Mouse (Mus musculus): ENCODE measurements around the gene Rsc1a1. TPM values are rescaled to one million over a fixed set of nuclear protein-coding genes. Genes with fewer than 3 reads are reported as not detected.

Gene Rsc1a1
- polyA plus RNA-seq, 1 experiment from 2014 or later: not detected

- Histone ChIP-seq H3K4me2 (peak within 1 kb of the TSS; percentile 85), H3K9ac (peak within 1 kb of the TSS; percentile 92), H3K4me3 (peak within 1 kb of the TSS; percentile 62), H3K36me3 (peaks cover 17% of the 10 kb centered on the region), H3K27me3 (no peaks in the 10 kb centered on the region), H3K4me1 (replicated peaks) (peaks cover 22% of the 10 kb centered on the region), H3K27ac (peak within 1 kb of the TSS; percentile 81), H3K9me3 (replicated peaks) (no peaks in the 10 kb centered on the region)
- WGBS: 48% methylated on average over 8 of the region's 8 CpGs
- ATAC-seq (replicated peaks; ENCODE audit: insufficient number of reproducible peaks, insufficient read depth, low FRiP score, low read depth): no peak
These were observed 20.6 kb downstream of the Rsc1a1 start, which contains the start of gene Plekhm2 for GRCm38 (mm10) chr4:141664799-141665198. Gene Plekhm2, minus strand, starts transcription at chr4:141664899.

- ATAC-seq (replicated peaks; ENCODE audit: insufficient number of reproducible peaks, insufficient read depth, low FRiP score, low read depth): peak; percentile 90
- H3K4me1 ChIP-seq (replicated peaks): peaks cover 23% of the 10 kb centered on the region
- WGBS: 1% methylated on average over 55 of the region's 60 CpGs
- H3K36me3 ChIP-seq: peaks cover 20% of the 10 kb centered on the region
- H3K9me3 ChIP-seq (replicated peaks): no peaks in the 10 kb centered on the region
- H3K4me3 ChIP-seq: peak overlapping the region; percentile 62
- H3K9ac ChIP-seq: peak overlapping the region; percentile 92
- H3K4me2 ChIP-seq: peak overlapping the region; percentile 85
- peak overlapping the region; percentile 81 for H3K27ac ChIP-seq
- no peaks in the 10 kb centered on the region for H3K27me3 ChIP-seq
These were observed 21.2 kb downstream of the Rsc1a1 start for GRCm38 (mm10) chr4:141664011-141664745.

- peak; percentile 38 for ATAC-seq (replicated peaks; ENCODE audit: insufficient number of reproducible peaks, insufficient read depth, low FRiP score, low read depth)
- Histone ChIP-seq H3K36me3 (peaks cover 20% of the 10 kb centered on the region), H3K9ac (peak overlapping the region; percentile 92), H3K4me1 (replicated peaks) (peaks cover 30% of the 10 kb centered on the region), H3K9me3 (replicated peaks) (no peaks in the 10 kb centered on the region), H3K4me2 (peak overlapping the region; percentile 85), H3K27me3 (no peaks in the 10 kb centered on the region), H3K27ac (peak overlapping the region; percentile 81), H3K4me3 (peak overlapping the region; percentile 62)
- WGBS: 3% methylated on average over 45 of the region's 47 CpGs
These were observed 22.1 kb downstream of the Rsc1a1 start for GRCm38 (mm10) chr4:141663122-141663931.

- Histone ChIP-seq H3K4me3 (no peak overlapping the region), H3K9me3 (replicated peaks) (no peaks in the 10 kb centered on the region), H3K4me1 (replicated peaks) (peaks cover 46% of the 10 kb centered on the region), H3K27ac (no peak overlapping the region), H3K27me3 (no peaks in the 10 kb centered on the region), H3K36me3 (peaks cover 28% of the 10 kb centered on the region), H3K4me2 (no peak overlapping the region), H3K9ac (no peak overlapping the region)
- no peak for ATAC-seq (replicated peaks; ENCODE audit: insufficient number of reproducible peaks, insufficient read depth, low FRiP score, low read depth)
- WGBS: 89% methylated on average over 11 of the region's 11 CpGs
These were observed 24.5 kb downstream of the Rsc1a1 start for GRCm38 (mm10) chr4:141660884-141661283.

- no peaks in the 10 kb centered on the region for H3K9me3 ChIP-seq (replicated peaks)
- H3K27ac ChIP-seq: no peak overlapping the region
- no peak overlapping the region for H3K4me2 ChIP-seq
- H3K36me3 ChIP-seq: peaks cover 28% of the 10 kb centered on the region
- no peak overlapping the region for H3K4me3 ChIP-seq
- no peak for ATAC-seq (replicated peaks; ENCODE audit: insufficient number of reproducible peaks, insufficient read depth, low FRiP score, low read depth)
- no peaks in the 10 kb centered on the region for H3K27me3 ChIP-seq
- peaks cover 44% of the 10 kb centered on the region for H3K4me1 ChIP-seq (replicated peaks)
- WGBS: 70% methylated on average over 4 of the region's 4 CpGs
- no peak overlapping the region for H3K9ac ChIP-seq
These were observed 25.7 kb downstream of the Rsc1a1 start for GRCm38 (mm10) chr4:141659739-141660138.

- Histone ChIP-seq H3K4me3 (no peak overlapping the region), H3K36me3 (peaks cover 29% of the 10 kb centered on the region), H3K27ac (no peak overlapping the region), H3K9me3 (replicated peaks) (no peaks in the 10 kb centered on the region), H3K9ac (no peak overlapping the region), H3K4me1 (replicated peaks) (peaks cover 46% of the 10 kb centered on the region), H3K4me2 (no peak overlapping the region), H3K27me3 (no peaks in the 10 kb centered on the region)
- no peak for ATAC-seq (replicated peaks; ENCODE audit: insufficient number of reproducible peaks, insufficient read depth, low FRiP score, low read depth)
- 87% methylated on average over 6 of the region's 6 CpGs for WGBS
These were observed 26.4 kb downstream of the Rsc1a1 start for GRCm38 (mm10) chr4:141658846-141659484.

GRCm38 (mm10) chr4:141656932-141657331 lies 28.5 kb downstream of the Rsc1a1 start:
- H3K4me3 ChIP-seq: no peak overlapping the region
- no peak overlapping the region for H3K9ac ChIP-seq
- 0 out of 2 replicates have a peak overlapping the region, but pooled peaks have one; percentile 9 for H3K27ac ChIP-seq
- H3K4me1 ChIP-seq (replicated peaks): peaks cover 42% of the 10 kb centered on the region
- H3K27me3 ChIP-seq: no peaks in the 10 kb centered on the region
- H3K4me2 ChIP-seq: no peak overlapping the region
- WGBS: 72% methylated on average over 8 of the region's 8 CpGs
- H3K9me3 ChIP-seq (replicated peaks): no peaks in the 10 kb centered on the region
- ATAC-seq (replicated peaks; ENCODE audit: insufficient number of reproducible peaks, insufficient read depth, low FRiP score, low read depth): no peak
- peaks cover 32% of the 10 kb centered on the region for H3K36me3 ChIP-seq

- H3K4me1 ChIP-seq (replicated peaks): peaks cover 41% of the 10 kb centered on the region
These were observed 29.3 kb downstream of the Rsc1a1 start for GRCm38 (mm10) chr4:141655908-141656608.

GRCm38 (mm10) chr4:141654509-141654908 lies 30.9 kb downstream of the Rsc1a1 start:
- ATAC-seq (replicated peaks; ENCODE audit: insufficient number of reproducible peaks, insufficient read depth, low FRiP score, low read depth): no peak
- Histone ChIP-seq H3K27me3 (no peaks in the 10 kb centered on the region), H3K27ac (no peak overlapping the region), H3K4me1 (replicated peaks) (peaks cover 40% of the 10 kb centered on the region), H3K4me2 (no peak overlapping the region), H3K4me3 (no peak overlapping the region), H3K36me3 (peaks cover 12% of the 10 kb centered on the region; the same call in 1 of the 2 replicates), H3K9me3 (replicated peaks) (no peaks in the 10 kb centered on the region), H3K9ac (no peak overlapping the region)
- 71% methylated on average over 6 of the region's 6 CpGs for WGBS

More at GRCm38 (mm10) chr4:141655908-141656608, 29.3 kb downstream of the Rsc1a1 start:
- Histone ChIP-seq H3K27me3 (no peaks in the 10 kb centered on the region), H3K9me3 (replicated peaks) (no peaks in the 10 kb centered on the region), H3K9ac (no peak overlapping the region), H3K27ac (peak overlapping the region; percentile 57), H3K36me3 (peaks cover 27% of the 10 kb centered on the region), H3K4me2 (no peak overlapping the region), H3K4me3 (no peak overlapping the region)
- WGBS: 64% methylated on average over 12 of the region's 12 CpGs
- no peak for ATAC-seq (replicated peaks; ENCODE audit: insufficient number of reproducible peaks, insufficient read depth, low FRiP score, low read depth)

- Histone ChIP-seq H3K27ac (no peak overlapping the region), H3K36me3 (peaks cover 13% of the 10 kb centered on the region; the same call in 1 of the 2 replicates)
- ATAC-seq (replicated peaks; ENCODE audit: insufficient number of reproducible peaks, insufficient read depth, low FRiP score, low read depth): no peak
These were observed 31.6 kb downstream of the Rsc1a1 start for GRCm38 (mm10) chr4:141653813-141654212.

More at GRCm38 (mm10) chr4:141653813-141654212, 31.6 kb downstream of the Rsc1a1 start:
- Histone ChIP-seq H3K9ac (no peak overlapping the region), H3K4me2 (no peak overlapping the region), H3K4me1 (replicated peaks) (peaks cover 46% of the 10 kb centered on the region), H3K9me3 (replicated peaks) (no peaks in the 10 kb centered on the region), H3K4me3 (no peak overlapping the region), H3K27me3 (no peaks in the 10 kb centered on the region)
- 86% methylated on average over 13 of the region's 13 CpGs for WGBS
